Mouse (Mus musculus) heart, postnatal 0 days (tissue): ENCODE data around the gene Mfsd11.

Experiments used
- CTCF ChIP-seq: IDR thresholded peaks from 2 replicates; pipeline ENCODE4 v1.5.1; 2016; ENCODE audit warnings: antibody characterized with exemption, control low read depth, low read depth
- EP300 ChIP-seq: IDR thresholded peaks from 2 replicates; pipeline ENCODE4 v1.6.1; 2016; ENCODE audit warnings: antibody characterized with exemption, low read depth

DNA sequence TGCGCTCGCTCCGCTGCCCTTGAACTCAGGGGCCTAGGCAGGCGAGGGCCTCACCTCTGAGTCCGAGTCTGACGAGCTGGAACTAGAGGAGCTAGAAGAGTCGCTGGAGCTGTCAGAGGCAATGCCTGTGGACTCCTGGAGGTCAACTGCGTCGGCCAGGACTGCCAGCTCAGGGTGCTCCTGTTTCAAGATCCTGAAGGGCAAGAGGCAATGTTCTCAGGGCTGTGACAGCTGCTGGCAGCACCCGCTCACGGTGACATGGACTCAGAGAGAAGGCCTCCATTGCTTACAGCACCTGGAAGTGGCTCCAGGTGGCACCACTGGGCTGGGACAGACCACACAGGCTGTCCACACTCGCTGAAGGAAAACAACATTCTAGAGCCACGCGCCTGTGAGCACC lies 13.3 kb upstream of the Mfsd11 start:
- no peak for TF ChIP-seq CTCF
- no peak for TF ChIP-seq EP300
